In the genomic region with DNA sequence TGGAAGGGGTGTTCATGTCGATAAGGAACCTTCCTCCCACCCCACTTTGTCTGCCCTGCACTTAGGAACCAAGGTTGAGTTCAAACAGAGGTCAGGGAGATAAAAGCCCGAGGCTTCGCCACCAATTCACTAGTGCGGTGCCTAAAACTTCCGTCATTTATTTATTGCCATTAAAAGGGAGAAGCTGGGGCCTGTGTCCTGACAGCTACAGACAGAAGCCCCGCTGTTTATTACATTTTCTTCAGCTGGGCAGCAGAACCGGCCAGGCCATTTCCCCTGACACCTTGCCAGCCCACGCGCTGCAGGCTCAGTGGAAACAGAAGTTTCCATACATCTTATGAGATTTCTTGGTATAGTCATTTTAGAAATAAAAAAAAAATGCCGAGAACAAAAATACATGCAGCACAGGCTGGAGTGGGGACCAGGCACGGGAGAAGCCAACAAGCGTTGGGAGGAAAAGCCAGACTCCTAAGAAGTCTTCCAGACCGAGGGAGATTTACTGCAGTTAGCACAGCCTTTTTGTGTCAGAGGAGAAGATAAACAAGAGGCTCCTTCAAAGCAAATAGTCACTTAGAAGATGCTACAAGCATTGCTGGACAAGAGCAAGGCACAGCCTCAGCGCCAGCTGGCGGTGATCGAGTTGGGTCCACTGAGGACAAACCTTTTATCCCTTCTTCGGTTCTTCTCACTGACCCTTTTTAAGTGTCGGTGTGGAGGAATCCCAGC, we compare ENCODE assay signal across 8 mouse cellular contexts.
DNase-seq lines count a peak whose midpoint lies in the region; ATAC-seq and TF ChIP-seq lines count a peak whose summit lies in the region.

No protein-coding gene starts in this region.

- H3K4me1 ChIP-seq in hindbrain, embryonic 13.5 days (replicated peaks): peaks cover 11% of the 10 kb centered on the region
- peaks cover 7% of the 10 kb centered on the region for H3K4me1 ChIP-seq in hindbrain, embryonic 12.5 days
- H3K4me1 ChIP-seq in heart, embryonic 11.5 days (ENCODE audit: control insufficient read depth, insufficient read depth, low read length): peaks cover 16% of the 10 kb centered on the region
- H3K4me1 ChIP-seq in kidney, postnatal 0 days (replicated peaks; ENCODE audit: insufficient read depth, low read length): peaks cover 19% of the 10 kb centered on the region

- no peak overlapping the region for H3K4me2 ChIP-seq in hindbrain, embryonic 13.5 days
- H3K4me2 ChIP-seq in hindbrain, embryonic 12.5 days (replicated peaks): no peak overlapping the region
- peak overlapping the region; percentile 53 for H3K4me2 ChIP-seq in heart, embryonic 11.5 days
- H3K4me2 ChIP-seq in kidney, postnatal 0 days (ENCODE audit: low read length): peak overlapping the region; percentile 11; the same call in 1 of the 2 replicates

- H3K27ac ChIP-seq in hindbrain, embryonic 13.5 days: peak overlapping the region; percentile 35; the same call in 1 of the 2 replicates
- H3K27ac ChIP-seq in hindbrain, embryonic 12.5 days: no peak overlapping the region
- peak overlapping the region; percentile 59; the same call in 1 of the 2 replicates for H3K27ac ChIP-seq in heart, embryonic 11.5 days (ENCODE audit: low read depth, low read length)
- H3K27ac ChIP-seq in kidney, postnatal 0 days: peak overlapping the region; percentile 90

- H3K36me3 ChIP-seq in hindbrain, embryonic 13.5 days: no peaks in the 10 kb centered on the region
- H3K36me3 ChIP-seq in hindbrain, embryonic 12.5 days: no peaks in the 10 kb centered on the region
- no peaks in the 10 kb centered on the region for H3K36me3 ChIP-seq in heart, embryonic 11.5 days (ENCODE audit: control insufficient read depth, insufficient read depth, low read length)
- H3K36me3 ChIP-seq in kidney, postnatal 0 days (ENCODE audit: insufficient read depth, low read length): no peaks in the 10 kb centered on the region

- H3K4me3 ChIP-seq in hindbrain, embryonic 13.5 days: no peak overlapping the region
- H3K4me3 ChIP-seq in hindbrain, embryonic 12.5 days: no peak overlapping the region
- no peak overlapping the region for H3K4me3 ChIP-seq in heart, embryonic 11.5 days (ENCODE audit: low read depth, low read length)
- H3K4me3 ChIP-seq in kidney, postnatal 0 days (replicated peaks; ENCODE audit: low read depth, low read length): no peak overlapping the region

- 0 out of 2 replicates have a peak, but pooled peaks have one; percentile 0 for TF ChIP-seq CTCF in kidney, postnatal 0 days (IDR thresholded peaks at IDR 0.05; ENCODE audit: low read depth)

- no peaks in the 10 kb centered on the region for H3K27me3 ChIP-seq in hindbrain, embryonic 13.5 days
- no peaks in the 10 kb centered on the region for H3K27me3 ChIP-seq in hindbrain, embryonic 12.5 days
- H3K27me3 ChIP-seq in heart, embryonic 11.5 days (ENCODE audit: control insufficient read depth, insufficient read depth, low read length): no peaks in the 10 kb centered on the region
- H3K27me3 ChIP-seq in kidney, postnatal 0 days (ENCODE audit: insufficient read depth, low read length): no peaks in the 10 kb centered on the region

- DNase-seq in embryo, embryonic 11 days: peak; percentile 76
- peak; percentile 96 for DNase-seq in kidney, postnatal 0 days (ENCODE audit: low spot score)
- peak; percentile 65 to 81 for DNase-seq in lung, postnatal 4 days
- DNase-seq in urinary bladder, postnatal 14 days (ENCODE audit: low spot score): peak; percentile 63

- no peak for ATAC-seq in hindbrain, embryonic 13.5 days (ENCODE audit: low FRiP score)
- no peak for ATAC-seq in hindbrain, embryonic 12.5 days (ENCODE audit: low FRiP score)
- ATAC-seq in heart, embryonic 11.5 days (replicated peaks; ENCODE audit: insufficient number of reproducible peaks, low FRiP score, low TSS enrichment): 0 out of 2 replicates have a peak, but pooled peaks have one; percentile 26
- ATAC-seq in kidney, postnatal 0 days (replicated peaks; ENCODE audit: low FRiP score, low read depth): peak; percentile 81
- no peak for ATAC-seq in megakaryocyte, adult 5-6 weeks (ENCODE audit: poor library complexity, severe bottlenecking)

- no peaks in the 10 kb centered on the region for H3K9me3 ChIP-seq in hindbrain, embryonic 13.5 days
- H3K9me3 ChIP-seq in hindbrain, embryonic 12.5 days (replicated peaks): no peaks in the 10 kb centered on the region
- H3K9me3 ChIP-seq in heart, embryonic 11.5 days (replicated peaks; ENCODE audit: control insufficient read depth, low read length): no peaks in the 10 kb centered on the region
- no peaks in the 10 kb centered on the region for H3K9me3 ChIP-seq in kidney, postnatal 0 days (replicated peaks; ENCODE audit: low read length)

- no peak overlapping the region for H3K9ac ChIP-seq in hindbrain, embryonic 13.5 days
- no peak overlapping the region for H3K9ac ChIP-seq in hindbrain, embryonic 12.5 days
- 0 out of 2 replicates have a peak overlapping the region, but pooled peaks have one; percentile 34 for H3K9ac ChIP-seq in heart, embryonic 11.5 days (ENCODE audit: low read depth, low read length)
- no peak overlapping the region; the same call in 1 of the 2 replicates for H3K9ac ChIP-seq in kidney, postnatal 0 days (ENCODE audit: low read depth, low read length)

- WGBS in hindbrain, embryonic 13.5 days: 39% methylated on average over 18 of the region's 18 CpGs
- WGBS in hindbrain, embryonic 12.5 days: 38% methylated on average over 18 of the region's 18 CpGs
- 18% methylated on average over 18 of the region's 18 CpGs for WGBS in heart, embryonic 11.5 days (ENCODE audit: insufficient replicate concordance)
- 8% methylated on average over 18 of the region's 18 CpGs for WGBS in kidney, postnatal 0 days

Comparison
In these comparisons a context has a peak if more than half of its experiments do, and no peak if none do; other contexts are left out.
1. ATAC-seq: peak in heart, embryonic 11.5 days (single experiment) and kidney, postnatal 0 days (single experiment); none in hindbrain, embryonic 13.5 days (single experiment), hindbrain, embryonic 12.5 days (single experiment) and megakaryocyte, adult 5-6 weeks (single experiment).
2. H3K4me2 ChIP-seq: peak in heart, embryonic 11.5 days (single experiment) and kidney, postnatal 0 days (single experiment); none in hindbrain, embryonic 13.5 days (single experiment) and hindbrain, embryonic 12.5 days (single experiment).
3. Peak in every context shown above with its lines, with median percentiles within 50 percentile points of each other: DNase-seq.